Mouse (Mus musculus): ENCODE measurements around the gene Marcksl1.
A peak's percentile ranks its signal among the peaks of the same experiment; 100 is the strongest.

DNA sequence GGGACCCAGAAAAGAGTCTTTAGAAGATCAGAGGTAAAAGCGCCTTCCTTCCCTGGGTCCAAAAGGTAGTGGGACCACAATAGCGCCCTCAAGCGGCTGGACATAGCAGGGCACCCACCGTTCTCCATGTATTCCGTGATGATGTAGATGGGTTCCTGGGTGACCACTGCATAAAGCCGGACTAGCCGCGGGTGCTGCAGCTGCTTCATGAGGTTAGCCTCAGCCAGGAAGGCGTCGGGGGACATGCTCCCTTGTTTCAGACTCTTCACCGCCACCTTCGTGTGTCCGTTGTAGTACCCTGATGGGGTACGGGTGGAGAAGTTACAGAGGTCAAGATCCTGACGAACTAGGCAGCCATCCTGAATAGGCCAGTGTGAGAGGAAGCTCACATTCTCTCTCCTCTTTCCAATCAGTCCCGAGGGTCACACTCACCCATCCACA lies 42.1 kb downstream of the Marcksl1 start:
- no peak for TF ChIP-seq USF2 (IDR thresholded peaks at IDR 0.05; ENCODE audit: borderline replicate concordance in 1 of 2, insufficient read depth in 1 of 2, low read depth in 1 of 2, low read length in 2 of 2)
- TF ChIP-seq TAL1 (IDR thresholded peaks at IDR 0.05; ENCODE audit: low read length), result no peak
- TF ChIP-seq CTCF (IDR thresholded peaks at IDR 0.05 in 2 of 3, conservative IDR thresholded peaks at IDR 0.05 in 1 of 3; ENCODE audit: control insufficient read depth in 1 of 3, insufficient read depth in 1 of 3, low read depth in 2 of 3, low read length in 3 of 3, poor library complexity in 1 of 3, severe bottlenecking in 1 of 3), result peak; percentile 80 to 97 (median 90)
- TF ChIP-seq POLR2A (IDR thresholded peaks at IDR 0.05; ENCODE audit: control insufficient read depth in 1 of 2, insufficient read depth in 1 of 2, low read depth in 1 of 2, low read length in 2 of 2, poor library complexity in 1 of 2), result 0 out of 4 replicates have a peak, but pooled peaks of 1 of the 2 experiments have one; percentile 22
- peak; percentile 21; the same call in 1 of the 2 replicates for TF ChIP-seq RAD21 (IDR thresholded peaks at IDR 0.05; ENCODE audit: low read depth, low read length)
- TF ChIP-seq JUND (IDR thresholded peaks at IDR 0.05; ENCODE audit: low read depth, low read length), result no peak
- TF ChIP-seq MXI1 (IDR thresholded peaks at IDR 0.05; ENCODE audit: low read depth, low read length), result no peak
- TF ChIP-seq UBTF (IDR thresholded peaks at IDR 0.05; ENCODE audit: borderline replicate concordance, insufficient read depth, low read depth, low read length), result no peak
- TF ChIP-seq TBP (IDR thresholded peaks at IDR 0.05; ENCODE audit: low read depth, low read length), result no peak
- no peak for TF ChIP-seq CHD2 (IDR thresholded peaks at IDR 0.05; ENCODE audit: low read length)
